Mouse (Mus musculus) brain, embryonic 14.5 days (tissue): ENCODE results near the gene Tekt2.

Experiments used
- CTCF ChIP-seq: fragments of 200-500 bp; IDR thresholded peaks from 2 replicates; pipeline ENCODE4 v1.5.1; 2012; ENCODE audit warnings: inconsistent platforms, mild to moderate bottlenecking, moderate library complexity, borderline replicate concordance; ENCODE audit not compliant: insufficient read depth, insufficient read length; ENCODE audit errors: extremely low read depth
- POLR2A ChIP-seq: fragments of 200-500 bp; IDR thresholded peaks from 2 replicates; pipeline ENCODE4 v1.6.1; 2012; ENCODE audit warnings: mild to moderate bottlenecking, inconsistent platforms, borderline replicate concordance; ENCODE audit not compliant: poor library complexity, insufficient read depth, insufficient read length, severe bottlenecking; ENCODE audit errors: extremely low read depth

DNA sequence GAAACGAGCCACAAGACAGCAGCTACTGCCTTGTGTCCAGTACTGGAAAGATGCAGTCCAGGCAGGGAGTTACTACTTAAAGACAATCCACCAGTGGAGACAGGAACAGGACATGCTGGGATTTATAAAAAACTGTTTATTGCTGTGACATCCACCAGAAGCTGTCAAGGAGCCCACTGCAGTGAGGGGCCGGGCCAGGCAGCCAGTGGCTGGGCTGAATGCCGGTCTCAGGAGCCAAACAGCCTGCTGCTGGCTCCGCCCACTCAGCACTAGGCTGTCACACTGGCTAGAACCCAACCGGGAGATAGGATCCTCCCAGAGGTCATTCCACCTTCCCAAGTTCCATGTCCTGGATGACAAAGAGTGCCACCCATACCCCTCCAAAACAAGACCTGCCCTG lies 9.6 kb downstream of the Tekt2 start:
- TF ChIP-seq CTCF (no peak), POLR2A (no peak)
